Mouse (Mus musculus): ENCODE measurements around the gene Slc38a7.
"Not testable (repeated sequence)": the region's sequence is repeated elsewhere in the genome, so short reads cannot be mapped to it uniquely, and the experiment has no call there.

The Slc38a7 gene

DNA sequence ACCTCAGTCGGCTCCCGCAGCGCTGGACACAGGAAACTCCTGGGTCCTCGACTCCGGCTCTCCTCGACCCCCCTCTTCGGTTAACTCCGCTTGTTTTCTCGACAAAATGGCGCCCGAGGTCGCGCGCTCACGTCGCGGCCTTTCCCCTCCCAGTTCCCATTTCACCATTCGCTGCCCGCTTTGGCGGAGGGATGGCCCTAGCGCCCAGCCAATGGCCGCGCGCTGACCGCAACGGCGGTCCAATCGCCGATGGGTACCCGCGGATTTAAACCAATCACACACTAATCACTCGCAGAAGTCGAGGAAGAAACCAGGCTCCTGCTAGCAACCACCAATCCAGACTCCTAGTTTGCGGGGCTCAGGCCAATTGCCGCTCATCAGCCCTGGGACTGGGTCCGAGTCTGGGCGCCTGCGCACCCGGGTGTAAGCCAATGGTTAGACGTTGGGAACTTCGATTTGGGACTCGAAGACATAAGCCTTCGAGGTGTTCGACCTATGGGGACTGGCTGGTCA is 46.0 kb downstream of the Slc38a7 start, which contains the start of gene Cnot1:
Gene Cnot1, minus strand, starts transcription at position 134 of the 513 bp plus-strand sequence.
- DNase-seq (ENCODE audit: low spot score), result peak; percentile 98

GRCm38 (mm10) chr8:95806461-95807191 is 46.7 kb downstream of the Slc38a7 start:
- peak; percentile 80 for DNase-seq (ENCODE audit: low spot score)

- DNase-seq (ENCODE audit: low spot score), result no peak
Measured at GRCm38 (mm10) chr8:95805482-95805881, 47.9 kb downstream of the Slc38a7 start.

DNA sequence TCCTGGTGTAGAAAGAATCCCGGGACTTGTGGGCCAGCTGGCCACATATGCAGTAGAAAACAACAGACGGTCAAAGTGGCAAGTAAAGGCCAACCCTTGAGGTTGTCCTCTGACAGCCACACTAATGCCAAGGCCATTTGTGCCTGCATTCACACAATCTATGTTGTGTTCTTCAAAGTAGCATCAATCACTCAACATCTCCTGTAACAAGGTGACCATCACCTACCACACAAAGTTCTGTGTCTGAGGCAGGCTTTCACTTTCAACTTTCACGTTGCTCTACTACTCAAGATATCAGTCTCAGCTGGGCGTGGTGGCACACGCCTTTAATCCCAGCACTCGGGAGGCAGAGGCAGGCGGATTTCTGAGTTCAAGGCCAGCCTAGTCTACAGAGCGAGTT is 51.1 kb downstream of the Slc38a7 start:
- no peak for DNase-seq (ENCODE audit: low spot score)

DNA sequence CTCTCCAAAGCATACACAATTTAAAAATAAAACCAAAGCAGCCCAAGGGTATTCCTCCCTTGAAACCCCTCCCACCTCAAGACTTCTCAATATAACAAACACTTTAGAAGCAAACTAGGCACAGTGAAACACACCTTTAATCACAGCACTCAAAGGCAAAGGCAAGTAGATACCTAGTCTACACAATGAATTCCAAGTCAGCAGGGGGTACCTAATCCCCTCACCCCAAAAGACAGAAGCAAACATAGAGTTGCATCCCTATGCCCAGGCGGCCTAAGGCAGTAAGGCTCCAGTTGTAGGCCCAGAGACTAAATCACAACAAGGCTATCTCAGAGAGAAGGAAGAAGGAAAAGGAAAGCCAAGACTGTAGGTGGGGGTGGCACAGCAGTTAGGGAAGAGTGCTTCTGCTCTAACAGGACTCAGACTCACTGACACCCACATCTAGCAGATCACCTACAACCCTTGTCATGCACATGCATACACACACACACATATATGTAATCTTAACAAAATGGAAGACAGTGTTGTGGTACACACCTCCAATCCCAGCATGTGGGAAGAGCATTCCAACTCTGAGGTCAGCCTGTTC is 51.8 kb downstream of the Slc38a7 start:
- no peak for DNase-seq (ENCODE audit: low spot score)

GRCm38 (mm10) chr8:95800353-95800752 is 53.0 kb downstream of the Slc38a7 start:
- DNase-seq (ENCODE audit: low spot score), result no peak

DNA sequence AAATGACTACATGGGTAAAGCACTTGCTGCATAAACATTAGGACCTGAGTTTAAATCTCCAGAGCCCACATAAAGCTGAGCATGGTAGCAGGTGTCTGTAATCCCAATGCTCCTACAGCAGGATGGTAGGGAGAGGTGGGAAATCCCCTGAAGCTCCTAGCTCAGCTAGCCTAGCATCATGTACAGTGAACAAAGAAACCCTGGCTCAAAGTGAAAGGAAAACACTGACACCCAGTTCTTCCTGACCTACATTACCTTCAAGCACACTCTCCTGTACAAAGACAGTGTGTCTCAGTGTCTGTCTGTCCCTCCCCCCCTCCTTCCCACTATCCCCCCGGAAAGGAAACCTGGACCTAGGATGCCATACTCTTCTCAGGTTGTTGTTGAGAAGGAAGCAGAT is 53.4 kb downstream of the Slc38a7 start:
- no peak for DNase-seq (ENCODE audit: low spot score)

DNA sequence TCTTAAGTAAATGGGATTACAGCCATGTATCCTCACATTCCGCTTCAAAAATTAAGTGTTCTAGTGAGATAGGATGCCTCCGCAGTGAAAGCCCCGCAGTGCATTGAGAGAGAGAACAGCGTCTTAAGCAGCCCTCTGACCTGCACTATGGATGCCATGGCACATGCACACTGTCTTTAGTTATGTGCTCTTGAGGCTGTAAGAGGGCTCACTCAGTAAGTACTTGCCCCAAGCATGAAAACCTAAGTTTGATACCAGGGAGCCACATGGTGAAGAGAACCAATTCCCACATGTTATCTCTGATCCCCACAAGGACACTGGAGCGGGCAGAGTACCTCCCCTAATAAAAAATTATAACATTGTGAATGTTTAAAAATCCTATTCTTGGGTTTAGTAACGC is 54.2 kb downstream of the Slc38a7 start:
- no peak for DNase-seq (ENCODE audit: low spot score)

GRCm38 (mm10) chr8:95795333-95796061 is 57.8 kb downstream of the Slc38a7 start:
- not testable (repeated sequence) for DNase-seq (ENCODE audit: low spot score)

Data from testis, postnatal 14 days (tissue).